In the genomic region with DNA sequence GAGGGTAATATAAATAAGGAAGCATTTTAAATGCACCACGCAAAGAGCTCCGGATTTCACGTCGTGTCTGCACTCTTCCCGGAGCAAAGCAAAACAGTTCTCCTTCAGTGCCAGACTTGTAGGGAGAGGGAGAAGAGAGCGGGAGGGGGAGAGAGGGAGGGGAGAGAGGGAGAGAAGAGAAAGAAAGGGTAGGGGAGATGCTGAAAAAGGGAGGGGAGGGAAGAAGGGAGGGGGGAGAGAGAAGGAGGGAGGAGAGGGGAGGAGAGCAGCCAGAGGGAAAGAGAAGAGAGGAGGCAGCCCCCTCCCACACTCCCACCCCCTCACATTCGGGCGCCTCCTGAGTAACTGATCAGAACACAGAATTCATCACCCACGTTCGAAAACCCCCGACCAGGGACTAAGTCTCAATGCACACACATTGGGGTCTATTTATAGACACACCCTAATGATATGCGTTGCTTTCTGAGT, we compare ENCODE assay signal across 8 mouse cellular contexts.
A peak's percentile ranks its signal among the peaks of the same experiment; 100 is the strongest.
DNase-seq lines count a peak whose midpoint lies in the region; ATAC-seq and TF ChIP-seq lines count a peak whose summit lies in the region.

No protein-coding gene starts in this region.

- ATAC-seq in kidney, embryonic 15.5 days (replicated peaks; ENCODE audit: low FRiP score), result no peak
- peak; percentile 64 for ATAC-seq in hindbrain, embryonic 14.5 days (ENCODE audit: low FRiP score)

- no peak for DNase-seq in kidney, adult 18-20 months
- DNase-seq in embryo, embryonic 11 days, result peak; percentile 51
- peak; percentile 66 for DNase-seq in hindbrain, embryonic 14.5 days (ENCODE audit: low spot score)
- no peak for DNase-seq in layer of hippocampus, adult 11-12 months (ENCODE audit: low spot score)
- no peak for DNase-seq in kidney, adult 8-10 months
- no peak for DNase-seq in spleen, postnatal 14 days (ENCODE audit: low spot score in 2 of 2)

- no peak overlapping the region for H3ac ChIP-seq in myocyte (ENCODE audit: control insufficient read depth, insufficient read length)

- H3K27ac ChIP-seq in kidney, embryonic 15.5 days, result no peak overlapping the region
- H3K27ac ChIP-seq in hindbrain, embryonic 14.5 days, result peak overlapping the region; percentile 91

- no peaks in the 10 kb centered on the region for H3K79me2 ChIP-seq in myocyte (ENCODE audit: control insufficient read depth, insufficient read depth)

- WGBS in kidney, embryonic 15.5 days, result under 1% methylated on average over 12 of the region's 12 CpGs
- 0% methylated on average over 12 of the region's 12 CpGs for WGBS in hindbrain, embryonic 14.5 days

- H3K36me3 ChIP-seq in kidney, embryonic 15.5 days, result no peaks in the 10 kb centered on the region
- no peaks in the 10 kb centered on the region for H3K36me3 ChIP-seq in hindbrain, embryonic 14.5 days (replicated peaks; ENCODE audit: control insufficient read depth, insufficient read depth)
- no peaks in the 10 kb centered on the region for H3K36me3 ChIP-seq in myocyte (ENCODE audit: control insufficient read depth, insufficient read depth)

- peak overlapping the region; percentile 25 for H3K4me3 ChIP-seq in kidney, embryonic 15.5 days (replicated peaks)
- peak overlapping the region; percentile 31 for H3K4me3 ChIP-seq in hindbrain, embryonic 14.5 days (replicated peaks; ENCODE audit: low read length)
- peak overlapping the region; percentile 5 for H3K4me3 ChIP-seq in myocyte

- TF ChIP-seq POLR2A in myocyte (IDR thresholded peaks at IDR 0.05; ENCODE audit: insufficient read length, low read depth), result no peak

- H3K27me3 ChIP-seq in kidney, embryonic 15.5 days, result peaks cover 77% of the 10 kb centered on the region
- no peaks in the 10 kb centered on the region for H3K27me3 ChIP-seq in hindbrain, embryonic 14.5 days (ENCODE audit: control insufficient read depth, insufficient read depth, low read length)
- no peaks in the 10 kb centered on the region for H3K27me3 ChIP-seq in myocyte (ENCODE audit: control insufficient read depth, insufficient read depth, insufficient read length)

- no peaks in the 10 kb centered on the region for H3K9me3 ChIP-seq in kidney, embryonic 15.5 days (replicated peaks)
- H3K9me3 ChIP-seq in hindbrain, embryonic 14.5 days (ENCODE audit: control insufficient read depth, low read length), result no peaks in the 10 kb centered on the region

- H3K9ac ChIP-seq in kidney, embryonic 15.5 days, result no peak overlapping the region
- H3K9ac ChIP-seq in hindbrain, embryonic 14.5 days, result peak overlapping the region; percentile 59

- H3K4me2 ChIP-seq in kidney, embryonic 15.5 days, result peak overlapping the region; percentile 55
- peak overlapping the region; percentile 74 for H3K4me2 ChIP-seq in hindbrain, embryonic 14.5 days (replicated peaks)
- H3K4me2 ChIP-seq in myocyte (ENCODE audit: low read depth), result peak overlapping the region; percentile 82

- peaks cover 29% of the 10 kb centered on the region for H3K4me1 ChIP-seq in kidney, embryonic 15.5 days
- H3K4me1 ChIP-seq in hindbrain, embryonic 14.5 days (replicated peaks; ENCODE audit: control insufficient read depth, insufficient read depth, low read length), result peaks cover 35% of the 10 kb centered on the region

TF ChIP-seq in myocyte, 11 proteins besides CTCF, POLR2A, EP300 and RAD21:
- TF ChIP-seq CEBPB (IDR thresholded peaks at IDR 0.05; ENCODE audit: insufficient read depth, poor library complexity, severe bottlenecking), result no peak
- TF ChIP-seq MYOG (IDR thresholded peaks at IDR 0.05; ENCODE audit: control insufficient read depth in 1 of 3, insufficient read depth in 1 of 3, insufficient read length in 2 of 3, low read depth in 2 of 3), result no peak
- TF ChIP-seq SRF (IDR thresholded peaks at IDR 0.05; ENCODE audit: control insufficient read depth, insufficient read length, low read depth), result no peak
- TF ChIP-seq MYOD1 (IDR thresholded peaks at IDR 0.05; ENCODE audit: control insufficient read depth in 1 of 3, insufficient read length in 2 of 3, low read depth in 2 of 3), result no peak
- TF ChIP-seq POLR2AphosphoS2 (IDR thresholded peaks at IDR 0.05; ENCODE audit: insufficient read length, low read depth), result no peak
- TF ChIP-seq MAX (IDR thresholded peaks at IDR 0.05; ENCODE audit: low read depth), result no peak
- no peak for TF ChIP-seq TCF3 (IDR thresholded peaks at IDR 0.05; ENCODE audit: insufficient read length, low read depth)
- TF ChIP-seq E2F4 (IDR thresholded peaks at IDR 0.05; ENCODE audit: insufficient read depth), result no peak
TF ChIP-seq in myocyte: peak in this region for 0.

Comparison
In these comparisons a context has a peak if more than half of its experiments do, and no peak if none do; other contexts are left out.
1. DNase-seq: peak in embryo, embryonic 11 days (single experiment) and hindbrain, embryonic 14.5 days (single experiment); none in kidney, adult 18-20 months (single experiment), layer of hippocampus, adult 11-12 months (single experiment), kidney, adult 8-10 months (0 of 2) and spleen, postnatal 14 days (0 of 2).
2. Peak in every context shown above with its lines, with median percentiles within 50 percentile points of each other: H3K4me2 ChIP-seq and H3K4me3 ChIP-seq.